Mouse (Mus musculus): ENCODE measurements at regions not wholly inside any gene's neighbourhood (a gene's known extent, or its start where the extent isn't known, plus 50 kb on each side); places are given as distances from the start of the nearest gene placed in this dataset.
"Not testable (repeated sequence)": the region's sequence is repeated elsewhere in the genome, so short reads cannot be mapped to it uniquely, and the experiment has no call there.

- no peak for DNase-seq (ENCODE audit: low spot score in 2 of 2)
Observed at GRCm38 (mm10) chr12:32434506-32435002, 56.0 kb downstream of the Ccdc71l start.

- DNase-seq (ENCODE audit: low spot score in 2 of 2) = no peak
Observed at GRCm38 (mm10) chr12:32435126-32435525, 56.6 kb downstream of the Ccdc71l start.

- DNase-seq (ENCODE audit: low spot score in 2 of 2) = no peak
Observed at GRCm38 (mm10) chr12:32438209-32438608, 59.7 kb downstream of the Ccdc71l start.

DNA sequence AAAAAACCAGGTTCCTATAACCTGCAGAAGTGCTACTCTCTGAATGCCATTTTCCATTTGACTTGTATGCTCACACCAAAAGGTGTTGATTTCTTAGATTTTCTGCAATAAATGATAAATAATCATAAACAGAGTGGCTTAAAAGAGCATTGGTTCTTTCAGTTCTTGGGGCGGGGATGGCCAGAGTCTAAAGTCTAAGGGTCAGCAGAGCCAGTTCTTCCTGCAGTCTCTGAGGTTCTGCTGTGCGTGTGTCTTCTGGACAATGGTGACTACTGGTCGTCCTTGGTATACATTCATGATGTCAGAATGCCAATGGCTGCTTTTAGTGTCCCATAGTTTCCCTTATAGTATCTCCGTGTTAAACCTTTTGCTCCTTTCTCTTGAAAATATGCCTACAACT is 66.3 kb downstream of the Ccdc71l start:
- no peak for DNase-seq (ENCODE audit: low spot score in 2 of 2)

GRCm38 (mm10) chr12:32445874-32446273 is 67.4 kb downstream of the Ccdc71l start:
- no peak for DNase-seq (ENCODE audit: low spot score in 2 of 2)

DNA sequence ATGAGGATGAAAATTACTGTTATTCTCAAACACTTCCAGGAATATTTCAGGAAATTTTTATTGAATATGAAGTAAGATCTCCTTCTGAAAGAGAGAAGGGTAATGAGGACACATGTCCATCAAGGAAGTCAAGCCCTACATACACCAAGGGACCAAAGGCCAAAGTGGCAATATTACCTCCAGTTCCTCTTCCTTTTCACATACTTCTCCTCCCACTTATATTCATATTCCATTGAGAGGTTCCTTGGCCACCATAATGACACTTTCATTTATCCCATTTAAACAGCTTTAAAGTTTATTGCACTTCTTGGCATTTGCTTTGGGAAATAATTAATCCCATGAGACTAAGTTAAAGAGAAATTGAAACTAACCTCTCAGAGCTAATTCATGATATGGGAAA is 70.9 kb downstream of the Ccdc71l start:
- DNase-seq (ENCODE audit: low spot score in 2 of 2) = no peak

- no peak for DNase-seq (ENCODE audit: low spot score in 2 of 2)
Observed at GRCm38 (mm10) chr12:32451226-32451625, 72.7 kb downstream of the Ccdc71l start.

DNA sequence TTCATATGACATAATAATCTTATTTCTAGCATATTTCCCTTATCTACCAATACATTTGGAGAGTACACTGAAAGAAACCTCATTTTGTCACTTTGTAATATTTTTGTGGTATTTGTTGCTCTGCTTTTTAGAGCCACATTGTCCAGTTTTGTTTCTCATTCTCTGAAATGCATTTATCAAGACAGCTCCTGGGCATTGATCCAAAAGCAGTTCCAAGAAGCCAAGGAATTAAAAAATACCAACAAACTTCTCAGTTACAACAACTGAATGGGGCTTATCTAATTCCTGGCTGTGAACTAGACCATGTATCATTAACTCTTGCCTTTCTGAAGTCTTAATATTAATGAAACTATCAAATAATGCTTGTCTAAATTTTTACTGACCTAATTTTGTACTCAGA is 76.3 kb downstream of the Ccdc71l start:
- DNase-seq (ENCODE audit: low spot score in 2 of 2) = no peak

GRCm38 (mm10) chr12:32455231-32455630 is 76.7 kb downstream of the Ccdc71l start:
- not testable (repeated sequence) for DNase-seq (ENCODE audit: low spot score in 2 of 2)

- no peak for DNase-seq (ENCODE audit: low spot score in 2 of 2)
Observed at GRCm38 (mm10) chr12:32455913-32456312, 77.4 kb downstream of the Ccdc71l start.

DNA sequence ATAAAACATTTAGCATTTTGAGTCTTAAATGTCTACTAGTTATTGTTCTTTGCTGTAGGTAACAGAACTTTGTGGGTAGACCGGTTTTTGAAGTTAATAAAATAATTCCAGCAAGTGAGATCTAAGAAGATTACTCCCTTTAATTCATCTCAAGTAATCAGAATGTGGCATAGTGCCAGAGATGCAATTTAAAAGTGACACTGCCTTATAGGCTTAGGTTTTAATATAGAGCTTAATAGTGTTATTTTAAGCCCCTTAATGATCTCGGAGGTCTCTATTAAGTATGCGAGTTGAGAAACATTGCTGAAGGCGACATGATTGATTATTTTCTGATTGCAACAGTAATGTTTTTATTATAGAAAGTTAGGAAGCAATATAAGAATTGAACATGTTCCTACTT is 78.3 kb downstream of the Ccdc71l start:
- DNase-seq (ENCODE audit: low spot score in 2 of 2) = no peak

DNA sequence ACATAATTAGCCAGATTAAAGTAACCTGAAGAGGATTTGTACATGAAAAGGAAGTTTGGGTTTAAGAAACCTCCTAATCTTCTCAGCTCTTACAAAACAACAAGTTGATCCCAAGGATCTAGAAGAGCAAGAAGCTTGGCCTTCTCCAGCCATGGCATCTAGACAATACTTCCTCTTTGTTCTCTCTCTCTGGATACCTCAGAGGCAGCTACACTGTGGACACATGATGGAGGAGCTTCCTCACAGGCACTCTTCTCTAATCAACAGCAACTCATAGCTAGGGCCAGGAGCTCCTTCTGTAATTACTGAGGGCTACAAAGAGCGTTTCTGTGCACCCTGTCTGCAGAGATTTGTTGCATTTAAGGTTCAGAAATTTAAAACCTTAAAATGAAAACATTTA is 79.9 kb downstream of the Ccdc71l start:
- no peak for DNase-seq (ENCODE audit: low spot score in 2 of 2)

DNA sequence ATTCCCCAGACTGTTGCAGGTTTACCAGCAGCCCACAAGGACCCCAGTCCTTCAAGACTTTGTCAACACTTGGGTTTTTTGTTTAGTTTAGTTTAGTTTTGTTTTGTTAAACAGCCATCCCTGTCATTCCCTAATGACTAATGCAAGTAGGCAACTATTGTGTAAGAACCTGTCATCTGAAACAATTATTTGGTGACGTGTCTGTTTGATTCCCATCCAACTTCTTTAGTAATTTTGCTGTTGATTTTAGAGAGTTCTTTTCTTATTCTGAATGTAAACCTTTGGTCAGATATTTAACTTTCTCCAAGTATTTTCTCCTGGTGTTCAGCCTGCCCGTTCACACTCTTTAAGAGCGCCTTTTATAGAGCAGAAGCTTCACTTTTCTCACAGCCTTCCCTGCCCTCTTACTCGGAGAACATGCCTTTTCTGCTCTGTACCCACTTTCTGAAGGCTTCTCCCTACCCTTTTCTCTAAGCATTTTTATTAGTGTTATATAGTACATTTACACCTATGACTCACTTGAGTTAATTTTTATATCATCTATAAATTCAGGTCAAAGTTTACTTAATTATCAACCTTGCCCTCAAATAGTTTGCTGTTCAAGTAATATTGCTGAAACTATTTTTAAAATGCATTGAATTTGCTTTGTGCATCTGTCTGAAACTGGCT is 82.0 kb downstream of the Ccdc71l start:
- no peak for DNase-seq (ENCODE audit: low spot score in 2 of 2)

DNA sequence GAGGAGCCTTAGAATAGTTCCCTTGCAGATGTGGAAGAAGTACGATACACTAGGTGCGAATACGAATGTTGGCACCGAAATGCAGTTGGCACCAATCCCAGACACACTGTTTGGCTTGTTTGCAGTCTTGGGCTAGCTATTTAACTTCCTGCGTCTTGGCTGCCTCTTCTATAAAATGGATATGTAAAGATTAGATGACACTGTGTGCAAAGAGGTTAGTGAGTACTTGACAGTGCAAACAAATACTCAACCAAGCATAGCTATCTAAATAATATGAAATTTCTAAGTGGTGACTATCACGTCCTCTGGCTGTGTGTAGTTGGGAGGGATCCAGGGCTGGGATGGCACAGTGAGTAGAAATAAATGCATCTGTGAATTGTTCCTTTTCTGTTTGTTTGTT is 86.9 kb downstream of the Ccdc71l start:
- peak; percentile 12 to 15 for DNase-seq (ENCODE audit: low spot score in 2 of 2)

- DNase-seq (ENCODE audit: low spot score in 2 of 2) = no peak
Observed at GRCm38 (mm10) chr12:32469863-32470262, 91.4 kb downstream of the Ccdc71l start.

DNA sequence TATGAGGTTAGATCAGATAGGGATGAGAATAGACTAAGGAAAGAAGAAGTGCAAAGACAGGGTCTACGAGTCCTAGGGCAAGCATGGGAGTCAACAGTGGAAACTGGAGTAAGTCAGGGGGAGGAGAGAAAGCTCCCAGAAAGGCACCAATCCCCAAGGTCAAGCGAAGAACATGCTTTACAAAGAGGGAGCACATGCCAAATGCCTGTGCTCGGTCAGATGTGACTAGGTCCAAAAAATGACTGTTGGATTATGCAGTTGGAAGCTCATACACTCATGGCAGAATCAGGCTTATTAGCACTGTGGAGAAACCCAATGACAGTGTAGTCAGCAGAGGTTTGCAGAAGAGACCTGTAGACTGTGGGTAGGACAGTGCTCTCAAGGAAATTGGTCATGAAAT is 100.9 kb downstream of the Ccdc71l start:
- DNase-seq (ENCODE audit: low spot score in 2 of 2) = no peak

DNA sequence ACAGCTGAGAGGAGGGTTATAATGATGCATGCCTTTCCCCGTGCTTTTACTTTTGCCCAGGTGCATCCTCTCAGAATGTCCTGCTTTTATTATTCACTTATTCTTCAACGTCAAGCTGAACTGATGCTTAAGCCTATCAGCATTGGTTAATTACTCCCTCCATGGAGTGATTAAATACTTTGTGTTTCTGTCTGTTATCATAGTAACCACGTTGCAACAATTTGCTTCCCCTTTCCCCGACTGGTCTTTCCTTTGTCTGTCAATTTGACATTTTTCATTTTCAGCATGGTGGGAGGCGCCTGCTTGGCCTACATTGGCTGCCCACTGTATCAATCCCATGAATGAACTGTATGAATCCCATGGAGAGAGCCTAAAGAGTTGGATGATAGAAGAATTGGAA is 101.8 kb downstream of the Ccdc71l start:
- no peak for DNase-seq (ENCODE audit: low spot score in 2 of 2)

- no peak for DNase-seq (ENCODE audit: low spot score in 2 of 2)
Observed at GRCm38 (mm10) chr12:32481051-32481450, 102.5 kb downstream of the Ccdc71l start.

- no peak for DNase-seq (ENCODE audit: low spot score in 2 of 2)
Observed at GRCm38 (mm10) chr12:32482343-32482742, 103.8 kb downstream of the Ccdc71l start.

- no peak for DNase-seq (ENCODE audit: low spot score in 2 of 2)
Observed at GRCm38 (mm10) chr12:32482777-32483176, 104.3 kb downstream of the Ccdc71l start.

DNA sequence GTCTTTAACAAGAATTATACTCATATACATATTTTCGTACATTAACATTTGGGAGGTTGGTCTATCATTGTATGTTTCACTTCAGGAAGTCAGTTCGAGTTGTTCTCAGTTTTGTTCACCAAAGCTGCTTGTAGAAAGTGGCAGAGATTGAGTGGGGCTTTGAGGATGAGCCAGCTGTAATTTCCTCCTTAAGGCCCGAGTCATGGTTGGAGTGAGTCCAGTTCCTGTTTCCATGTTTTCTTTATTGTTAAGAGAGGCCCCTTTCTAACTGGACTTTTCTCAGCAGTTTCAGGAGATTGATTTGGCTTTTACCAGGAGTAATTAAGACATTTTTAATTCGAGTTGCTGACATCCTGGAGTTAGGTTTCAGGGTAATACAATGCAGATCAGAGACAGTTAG is 107.7 kb downstream of the Ccdc71l start:
- DNase-seq (ENCODE audit: low spot score in 2 of 2) = no peak

- DNase-seq (ENCODE audit: low spot score in 2 of 2) = no peak
Observed at GRCm38 (mm10) chr12:32486729-32487128, 108.2 kb downstream of the Ccdc71l start.

- DNase-seq (ENCODE audit: low spot score in 2 of 2) = no peak
Observed at GRCm38 (mm10) chr12:32487883-32488577, 109.5 kb downstream of the Ccdc71l start.
